Mouse (Mus musculus): ENCODE results near the gene Ndufa12. TPM values are rescaled to one million over a fixed set of nuclear protein-coding genes. Genes with fewer than 3 reads are reported as not detected.

Ndufa12 gene
- total and polyA plus RNA-seq, 2 experiments from 2014 or later: 400 to 1,221 TPM

GRCm38 (mm10) chr10:94171440-94172130, 26.9 kb upstream of the Ndufa12 start:
- DNase-seq (ENCODE audit: low spot score) (peak; percentile 16), ATAC-seq (ENCODE audit: insufficient read depth, low read depth) (no peak)
- H3K27ac ChIP-seq (ENCODE audit: low read depth): no peak overlapping the region
- TF ChIP-seq EP300 (IDR thresholded peaks at IDR 0.05; ENCODE audit: low read depth) (no peak), CTCF (IDR thresholded peaks at IDR 0.05; ENCODE audit: low read depth) (no peak)
- no peaks in the 10 kb centered on the region for H3K4me1 ChIP-seq (ENCODE audit: control insufficient read depth, insufficient read depth)
- no peaks in the 10 kb centered on the region for H3K27me3 ChIP-seq (ENCODE audit: control insufficient read depth, insufficient read depth, low read length)
- H3K4me3 ChIP-seq (ENCODE audit: low read depth, low read length): no peak overlapping the region
- H3K9me3 ChIP-seq (replicated peaks; ENCODE audit: control insufficient read depth, low read length): no peaks in the 10 kb centered on the region
- H3K4me2 ChIP-seq (ENCODE audit: low read depth, low read length): no peak overlapping the region
- no peak overlapping the region for H3K9ac ChIP-seq (replicated peaks; ENCODE audit: low read depth, low read length)
- peaks cover 92% of the 10 kb centered on the region for H3K36me3 ChIP-seq (replicated peaks; ENCODE audit: control insufficient read depth, insufficient read depth, low read length)
- 45% methylated on average over 12 of the region's 12 CpGs for WGBS

GRCm38 (mm10) chr10:94172137-94172536, 26.4 kb upstream of the Ndufa12 start:
- no peaks in the 10 kb centered on the region for H3K4me1 ChIP-seq (ENCODE audit: control insufficient read depth, insufficient read depth)
- no peak overlapping the region for H3K4me2 ChIP-seq (ENCODE audit: low read depth, low read length)
- 70% methylated on average over 11 of the region's 11 CpGs for WGBS
- DNase-seq (ENCODE audit: low spot score) (no peak), ATAC-seq (ENCODE audit: insufficient read depth, low read depth) (no peak)
- no peak overlapping the region for H3K9ac ChIP-seq (replicated peaks; ENCODE audit: low read depth, low read length)
- no peaks in the 10 kb centered on the region for H3K9me3 ChIP-seq (replicated peaks; ENCODE audit: control insufficient read depth, low read length)
- no peak for TF ChIP-seq EP300 (IDR thresholded peaks at IDR 0.05; ENCODE audit: low read depth)
- TF ChIP-seq CTCF (IDR thresholded peaks at IDR 0.05; ENCODE audit: low read depth): no peak
- no peak overlapping the region for H3K27ac ChIP-seq (ENCODE audit: low read depth)
- peaks cover 86% of the 10 kb centered on the region for H3K36me3 ChIP-seq (replicated peaks; ENCODE audit: control insufficient read depth, insufficient read depth, low read length)
- no peak overlapping the region for H3K4me3 ChIP-seq (ENCODE audit: low read depth, low read length)
- H3K27me3 ChIP-seq (ENCODE audit: control insufficient read depth, insufficient read depth, low read length): no peaks in the 10 kb centered on the region

- no peak overlapping the region for H3K4me3 ChIP-seq (ENCODE audit: low read depth, low read length)
- 75% methylated on average over 6 of the region's 6 CpGs for WGBS
- no peak overlapping the region for H3K4me2 ChIP-seq (ENCODE audit: low read depth, low read length)
- DNase-seq (ENCODE audit: low spot score) (no peak), ATAC-seq (ENCODE audit: insufficient read depth, low read depth) (no peak)
- TF ChIP-seq EP300 (IDR thresholded peaks at IDR 0.05; ENCODE audit: low read depth) (no peak), CTCF (IDR thresholded peaks at IDR 0.05; ENCODE audit: low read depth) (no peak)
- H3K4me1 ChIP-seq (ENCODE audit: control insufficient read depth, insufficient read depth): no peaks in the 10 kb centered on the region
- H3K9ac ChIP-seq (replicated peaks; ENCODE audit: low read depth, low read length): no peak overlapping the region
- no peak overlapping the region for H3K27ac ChIP-seq (ENCODE audit: low read depth)
- H3K27me3 ChIP-seq (ENCODE audit: control insufficient read depth, insufficient read depth, low read length): no peaks in the 10 kb centered on the region
- H3K9me3 ChIP-seq (replicated peaks; ENCODE audit: control insufficient read depth, low read length): no peaks in the 10 kb centered on the region
- peaks cover 81% of the 10 kb centered on the region for H3K36me3 ChIP-seq (replicated peaks; ENCODE audit: control insufficient read depth, insufficient read depth, low read length)
Observed at GRCm38 (mm10) chr10:94172706-94173105, 25.8 kb upstream of the Ndufa12 start.

- Histone ChIP-seq H3K4me3 (ENCODE audit: low read depth, low read length) (no peak overlapping the region), H3K9ac (replicated peaks; ENCODE audit: low read depth, low read length) (no peak overlapping the region), H3K9me3 (replicated peaks; ENCODE audit: control insufficient read depth, low read length) (no peaks in the 10 kb centered on the region), H3K27me3 (ENCODE audit: control insufficient read depth, insufficient read depth, low read length) (no peaks in the 10 kb centered on the region), H3K36me3 (replicated peaks; ENCODE audit: control insufficient read depth, insufficient read depth, low read length) (peaks cover 65% of the 10 kb centered on the region), H3K4me2 (ENCODE audit: low read depth, low read length) (no peak overlapping the region), H3K4me1 (ENCODE audit: control insufficient read depth, insufficient read depth) (no peaks in the 10 kb centered on the region), H3K27ac (ENCODE audit: low read depth) (no peak overlapping the region)
- DNase-seq (ENCODE audit: low spot score): no peak
- no peak for ATAC-seq (ENCODE audit: insufficient read depth, low read depth)
- WGBS: 79% methylated on average over 7 of the region's 7 CpGs
- no peak for TF ChIP-seq EP300 (IDR thresholded peaks at IDR 0.05; ENCODE audit: low read depth)
Observed at GRCm38 (mm10) chr10:94174652-94175051, 23.9 kb upstream of the Ndufa12 start.

- Histone ChIP-seq H3K9me3 (replicated peaks; ENCODE audit: control insufficient read depth, low read length) (no peaks in the 10 kb centered on the region), H3K27ac (ENCODE audit: low read depth) (no peak overlapping the region), H3K4me1 (ENCODE audit: control insufficient read depth, insufficient read depth) (no peaks in the 10 kb centered on the region), H3K4me3 (ENCODE audit: low read depth, low read length) (no peak overlapping the region), H3K27me3 (ENCODE audit: control insufficient read depth, insufficient read depth, low read length) (no peaks in the 10 kb centered on the region), H3K4me2 (ENCODE audit: low read depth, low read length) (no peak overlapping the region), H3K36me3 (replicated peaks; ENCODE audit: control insufficient read depth, insufficient read depth, low read length) (peaks cover 34% of the 10 kb centered on the region), H3K9ac (replicated peaks; ENCODE audit: low read depth, low read length) (no peak overlapping the region)
- DNase-seq (ENCODE audit: low spot score): no peak
- TF ChIP-seq CTCF (IDR thresholded peaks at IDR 0.05; ENCODE audit: low read depth) (no peak), EP300 (IDR thresholded peaks at IDR 0.05; ENCODE audit: low read depth) (no peak)
- WGBS: 44% methylated on average over 4 of the region's 4 CpGs
- no peak for ATAC-seq (ENCODE audit: insufficient read depth, low read depth)
Observed at GRCm38 (mm10) chr10:94183199-94183598, 15.3 kb upstream of the Ndufa12 start.

- no peak for TF ChIP-seq CTCF (IDR thresholded peaks at IDR 0.05; ENCODE audit: low read depth)
- no peak for TF ChIP-seq EP300 (IDR thresholded peaks at IDR 0.05; ENCODE audit: low read depth)
- Histone ChIP-seq H3K4me2 (ENCODE audit: low read depth, low read length) (no peak overlapping the region), H3K27me3 (ENCODE audit: control insufficient read depth, insufficient read depth, low read length) (no peaks in the 10 kb centered on the region), H3K27ac (ENCODE audit: low read depth) (no peak overlapping the region), H3K36me3 (replicated peaks; ENCODE audit: control insufficient read depth, insufficient read depth, low read length) (peaks cover 63% of the 10 kb centered on the region), H3K4me3 (ENCODE audit: low read depth, low read length) (no peak overlapping the region), H3K4me1 (ENCODE audit: control insufficient read depth, insufficient read depth) (no peaks in the 10 kb centered on the region), H3K9me3 (replicated peaks; ENCODE audit: control insufficient read depth, low read length) (no peaks in the 10 kb centered on the region), H3K9ac (replicated peaks; ENCODE audit: low read depth, low read length) (no peak overlapping the region)
- DNase-seq (ENCODE audit: low spot score): no peak
- 86% methylated on average over 4 of the region's 4 CpGs for WGBS
- ATAC-seq (ENCODE audit: insufficient read depth, low read depth): no peak
Observed at GRCm38 (mm10) chr10:94204973-94205372, 6.5 kb downstream of the Ndufa12 start.

Data from heart, postnatal 0 days (tissue).